Mouse (Mus musculus) heart, adult 2 months (tissue): Measurements from ENCODE around the gene Sel1l2. TPM values are rescaled to one million over a fixed set of nuclear protein-coding genes. Genes with fewer than 3 reads are reported as not detected.

Source experiments
- DNase-seq, 2 experiments: peaks; one replicate each; pipeline ENCODE4 v3.0.0; 2021
- H3K27ac ChIP-seq: fragments of 200-600 bp; 2 replicates; pipeline ENCODE4 v1.8.1; 2022
- H3K27me3 ChIP-seq: fragments of 200-500 bp; 2 replicates; pipeline ENCODE4 v1.6.1; 2012; ENCODE audit warnings: mild to moderate bottlenecking, low read length, inconsistent platforms, mixed read lengths; ENCODE audit not compliant: control insufficient read depth, insufficient read depth
- H3K36me3 ChIP-seq: fragments of 200-500 bp; 2 replicates; pipeline ENCODE4 v1.6.1; 2012; ENCODE audit warnings: low read length, inconsistent platforms; ENCODE audit not compliant: control insufficient read depth, insufficient read depth
- H3K4me1 ChIP-seq: fragments of 200-500 bp; 2 replicates; pipeline ENCODE4 v1.6.1; 2011; ENCODE audit warnings: low read length; ENCODE audit not compliant: control insufficient read depth, insufficient read depth
- H3K4me3 ChIP-seq: fragments of 200-600 bp; 2 replicates; pipeline ENCODE4 v1.8.1; 2022
- H3K79me2 ChIP-seq: fragments of 200-500 bp; replicated peaks from 2 replicates; pipeline ENCODE4 v1.6.1; 2012; ENCODE audit warnings: mild to moderate bottlenecking, inconsistent platforms, low read length, moderate library complexity, mixed read lengths; ENCODE audit not compliant: control insufficient read depth, insufficient read depth
- H3K9ac ChIP-seq: fragments of 200-500 bp; 2 replicates; pipeline ENCODE4 v1.6.1; 2012; ENCODE audit warnings: low read depth, mild to moderate bottlenecking, control low read depth, inconsistent platforms, low read length, mixed read lengths
- CTCF ChIP-seq: fragments of 200-600 bp; IDR thresholded peaks from 2 replicates; pipeline ENCODE4 v1.8.1; 2022; ENCODE audit warnings: antibody characterized with exemption, mild to moderate bottlenecking, moderate library complexity
- EP300 ChIP-seq: fragments of 200-500 bp; IDR thresholded peaks from 2 replicates; pipeline ENCODE4 v1.6.1; 2011; ENCODE audit warnings: low read depth, low read length, control low read depth; ENCODE audit not compliant: insufficient read depth
- POLR2A ChIP-seq: fragments of 200-500 bp; IDR thresholded peaks from 2 replicates; pipeline ENCODE4 v1.6.1; 2011; ENCODE audit warnings: mild to moderate bottlenecking, low read depth, low read length, control low read depth; ENCODE audit not compliant: insufficient read depth
- WGBS: fragments of 180-500 bp; shearing (Covaris S2); methylation state at CpG from one replicate; pipeline ENCODE4 v1.1.7; 2018; 5-methylcytosine and 5-hydroxymethylcytosine counted together
- intact Hi-C: fragments of 180-260 bp; cut with DNase I; formaldehyde crosslinking; loops from one replicate; pipeline ENCODE4 v1.15.1; 2025
- polyA plus RNA-seq: library from polyadenylated mRNA; depleted of rRNA; stranded (reverse); fragments of >200 nt; gene quantifications from 2 replicates; pipeline ENCODE4 v1.2.3, GENCODE M21; 2012
- total RNA-seq, 2 experiments: library from RNA; stranded (reverse); gene quantifications; 2 replicates each; pipeline ENCODE4 v1.2.3; 2021

Sel1l2 gene
- total and polyA plus RNA-seq, 3 experiments: not detected

DNA sequence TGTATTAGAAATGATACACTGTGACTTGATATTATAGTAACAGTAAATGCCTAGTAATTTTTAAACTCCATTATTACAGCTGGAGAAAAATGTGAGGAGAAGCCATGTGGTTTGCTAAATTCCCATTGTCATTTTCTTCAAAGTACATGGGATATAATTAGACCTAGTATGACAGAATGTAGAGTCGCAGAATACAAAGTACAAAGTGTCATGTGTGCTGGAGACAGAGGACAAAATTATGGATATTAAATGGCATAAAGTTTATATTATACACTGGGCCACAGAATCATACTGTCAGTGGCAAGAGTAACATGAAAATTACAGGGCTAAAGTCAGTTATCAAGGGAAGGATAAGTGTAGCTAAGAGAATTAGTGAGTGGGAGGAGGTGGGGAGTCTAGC is 24.7 kb downstream of the Sel1l2 start:
- H3K27ac ChIP-seq: no peak overlapping the region
- H3K9ac ChIP-seq: no peak overlapping the region
- intact Hi-C loops: no loop called here
- no peaks in the 10 kb centered on the region for H3K79me2 ChIP-seq
- no peaks in the 10 kb centered on the region for H3K27me3 ChIP-seq
- H3K4me3 ChIP-seq: no peak overlapping the region
- 56% methylated on average over 1 of the region's 1 CpGs for WGBS
- H3K36me3 ChIP-seq: no peaks in the 10 kb centered on the region
- no peak for TF ChIP-seq CTCF
- no peak for TF ChIP-seq EP300
- no peak for TF ChIP-seq POLR2A
- H3K4me1 ChIP-seq: no peaks in the 10 kb centered on the region
- no peak for DNase-seq

DNA sequence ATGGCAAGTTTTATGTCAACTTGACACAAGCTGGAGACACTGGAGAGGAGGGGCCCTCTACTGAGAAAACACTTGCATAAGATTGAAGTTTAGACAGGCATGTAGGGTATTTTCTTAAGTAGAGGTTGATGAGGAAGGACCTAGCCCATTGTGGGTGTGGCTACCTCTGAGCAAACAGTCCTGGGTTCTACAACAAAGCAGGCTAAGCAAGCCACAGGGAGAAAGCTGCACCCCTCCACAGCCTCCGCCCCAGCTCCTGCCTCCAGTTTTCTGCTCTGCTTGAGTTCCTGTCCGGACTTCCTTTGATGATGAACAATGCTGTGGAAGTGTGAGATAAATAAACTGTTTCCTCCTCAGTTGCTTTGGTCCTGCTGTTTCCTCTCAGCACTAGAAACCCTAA is 29.6 kb downstream of the Sel1l2 start:
- no peak overlapping the region for H3K27ac ChIP-seq
- no peak overlapping the region for H3K4me3 ChIP-seq
- WGBS: 35% methylated on average over 2 of the region's 2 CpGs
- TF ChIP-seq CTCF (no peak), POLR2A (no peak), EP300 (no peak)
- H3K4me1 ChIP-seq: no peaks in the 10 kb centered on the region
- no peak overlapping the region for H3K9ac ChIP-seq
- intact Hi-C loops: no loop called here
- no peak for DNase-seq
- no peaks in the 10 kb centered on the region for H3K36me3 ChIP-seq
- H3K27me3 ChIP-seq: no peaks in the 10 kb centered on the region
- no peaks in the 10 kb centered on the region for H3K79me2 ChIP-seq

DNA sequence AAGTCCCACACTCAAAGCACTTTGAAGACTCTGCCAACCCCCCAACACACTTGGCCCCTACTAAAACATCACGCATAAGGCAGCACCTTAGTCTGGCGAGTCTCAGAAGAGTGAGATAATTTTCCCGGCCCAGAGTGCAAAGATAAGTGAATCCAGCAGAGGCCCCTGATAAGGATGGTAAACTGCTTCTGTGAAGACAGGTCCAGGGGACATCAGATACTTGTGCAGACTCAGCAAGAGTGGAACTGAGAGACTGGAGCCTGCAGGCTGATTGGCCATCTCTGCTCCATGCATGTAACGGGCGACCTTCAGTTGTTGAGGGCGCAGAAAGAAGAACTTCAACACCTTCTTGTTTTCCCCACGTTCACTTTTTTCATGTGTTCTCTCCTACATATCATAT is 47.1 kb downstream of the Sel1l2 start:
- Histone ChIP-seq H3K9ac (no peak overlapping the region), H3K27me3 (no peaks in the 10 kb centered on the region), H3K79me2 (no peaks in the 10 kb centered on the region), H3K4me3 (no peak overlapping the region), H3K4me1 (no peaks in the 10 kb centered on the region), H3K36me3 (no peaks in the 10 kb centered on the region), H3K27ac (no peak overlapping the region)
- TF ChIP-seq EP300: no peak
- TF ChIP-seq CTCF: no peak
- no peak for TF ChIP-seq POLR2A
- WGBS: 41% methylated on average over 7 of the region's 7 CpGs
- no peak for DNase-seq
- intact Hi-C loops: no loop called here

DNA sequence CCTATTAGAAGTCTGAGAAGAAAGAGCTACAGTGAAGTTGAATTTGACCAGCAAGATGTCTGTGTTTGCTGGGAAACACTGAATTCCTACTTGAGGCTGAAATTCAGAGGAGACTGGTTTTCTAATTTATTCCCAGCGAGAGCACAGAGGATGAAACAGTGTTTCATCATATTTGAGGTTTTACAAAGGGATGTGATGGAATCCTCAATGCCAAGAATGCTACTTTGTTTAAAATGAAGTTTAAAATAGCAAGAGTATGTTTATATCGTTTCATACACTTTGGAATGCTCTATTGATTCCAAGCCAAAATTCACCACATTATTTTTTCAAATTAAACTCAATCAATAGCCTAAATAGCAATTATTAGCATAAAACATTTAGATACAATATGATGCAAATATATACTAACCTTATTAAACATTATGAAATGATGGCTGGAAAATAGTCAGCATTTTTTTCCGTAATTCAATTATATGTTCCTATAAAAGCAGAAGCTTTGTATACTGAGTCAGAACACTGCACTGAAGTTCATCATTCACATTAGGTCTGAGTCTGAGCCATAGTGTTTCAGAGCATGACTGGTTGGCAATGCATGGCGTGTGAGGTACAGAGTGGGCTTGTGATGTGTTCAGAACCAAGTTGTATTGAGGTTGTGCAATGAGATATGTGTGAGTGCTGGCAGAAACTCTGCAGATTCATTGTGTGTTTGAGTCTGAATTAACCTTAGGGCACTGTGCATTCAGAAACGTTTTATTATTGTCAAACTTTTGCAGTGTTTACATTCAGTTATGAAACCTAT is 58.8 kb downstream of the Sel1l2 start:
- Histone ChIP-seq H3K27me3 (no peaks in the 10 kb centered on the region), H3K4me3 (no peak overlapping the region), H3K9ac (no peak overlapping the region), H3K79me2 (no peaks in the 10 kb centered on the region), H3K4me1 (no peaks in the 10 kb centered on the region), H3K36me3 (no peaks in the 10 kb centered on the region), H3K27ac (no peak overlapping the region)
- TF ChIP-seq CTCF: no peak
- no peak for DNase-seq
- 61% methylated on average over 5 of the region's 5 CpGs for WGBS
- intact Hi-C loops: no loop called here

DNA sequence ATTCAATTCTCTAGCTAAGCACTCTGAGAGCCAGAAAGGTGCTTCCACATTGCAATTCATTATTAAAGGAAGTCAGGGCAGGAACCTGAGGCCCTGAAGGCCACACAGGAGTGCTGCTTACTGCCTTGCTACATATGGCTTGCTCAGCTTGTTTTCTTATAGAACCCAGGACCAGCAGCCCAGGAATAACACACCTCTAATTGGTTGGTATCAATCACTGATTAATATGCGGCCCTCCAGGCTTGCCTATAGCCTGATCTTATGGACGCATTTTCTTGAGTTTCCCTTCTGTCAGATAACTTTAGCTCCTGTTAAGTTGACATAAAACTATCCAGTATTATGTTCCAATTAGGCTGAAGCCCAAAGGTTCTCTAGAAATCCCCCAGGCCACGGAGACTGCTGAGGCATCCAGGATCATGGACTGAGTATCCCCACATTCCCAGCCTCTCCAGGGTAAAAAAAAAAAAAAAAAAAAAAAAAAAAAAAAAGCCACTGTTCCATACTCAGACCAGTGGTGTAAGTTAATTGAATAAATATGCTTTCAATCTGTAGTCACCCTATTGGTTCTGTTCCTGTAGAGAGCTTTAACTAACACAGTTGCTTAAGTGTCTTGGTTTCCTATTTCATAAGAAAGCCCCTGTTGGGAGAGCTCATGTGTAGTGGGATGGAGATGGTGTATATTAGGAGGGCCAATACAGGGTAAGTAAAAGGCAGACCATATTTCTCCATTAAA is 86.4 kb downstream of the Sel1l2 start:
- Histone ChIP-seq H3K4me3 (no peak overlapping the region), H3K36me3 (no peaks in the 10 kb centered on the region), H3K4me1 (no peaks in the 10 kb centered on the region), H3K27ac (no peak overlapping the region), H3K27me3 (no peaks in the 10 kb centered on the region), H3K79me2 (no peaks in the 10 kb centered on the region), H3K9ac (no peak overlapping the region)
- intact Hi-C loops: no loop called here
- DNase-seq: no peak
- TF ChIP-seq CTCF: no peak
- TF ChIP-seq POLR2A: no peak
- TF ChIP-seq EP300: no peak
- 71% methylated on average over 3 of the region's 3 CpGs for WGBS

DNA sequence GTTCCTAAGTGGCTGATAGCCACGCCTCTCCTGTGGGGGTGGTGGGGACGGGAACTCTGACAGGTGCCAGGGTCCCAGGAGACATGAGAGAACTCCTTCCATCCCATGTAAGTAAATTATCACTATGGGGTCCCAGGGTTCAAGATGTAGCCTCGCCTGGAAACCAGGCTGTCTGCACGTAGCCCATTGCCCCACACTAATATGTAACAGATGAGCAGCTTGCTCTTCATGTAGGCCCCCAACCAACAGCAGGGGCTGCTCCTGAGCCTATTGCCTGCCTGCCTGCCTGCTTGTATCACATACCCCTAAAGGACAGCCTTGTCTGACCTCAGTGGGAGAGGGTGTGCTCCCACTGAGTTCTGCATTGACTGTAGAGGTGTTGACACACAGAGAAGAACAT is 92.4 kb downstream of the Sel1l2 start:
- intact Hi-C loops: no loop called here
- no peaks in the 10 kb centered on the region for H3K27me3 ChIP-seq
- no peak overlapping the region for H3K9ac ChIP-seq
- H3K4me1 ChIP-seq: no peaks in the 10 kb centered on the region
- TF ChIP-seq EP300: no peak
- no peak for TF ChIP-seq POLR2A
- no peak for TF ChIP-seq CTCF
- DNase-seq: no peak
- no peaks in the 10 kb centered on the region for H3K79me2 ChIP-seq
- H3K4me3 ChIP-seq: no peak overlapping the region
- H3K36me3 ChIP-seq: no peaks in the 10 kb centered on the region
- WGBS: 39% methylated on average over 4 of the region's 4 CpGs
- no peak overlapping the region for H3K27ac ChIP-seq
